Mouse (Mus musculus) forebrain, embryonic 14.5 days (tissue): ENCODE results near the gene Hoxa11. TPM values are rescaled to one million over a fixed set of nuclear protein-coding genes. Genes with fewer than 3 reads are reported as not detected.

Experiments
- ATAC-seq: fragments of 200-750 bp; cut with Nextera tagmentation; 2 replicates; pipeline ENCODE4 v1.8.0; 2017; ENCODE audit warnings: mild to moderate bottlenecking, moderate library complexity
- DNase-seq: peaks from one replicate; pipeline ENCODE4 v3.0.0-alpha.2; 2015; ENCODE audit warnings: low spot score
- H3K27ac ChIP-seq: fragments of 300-500 bp; sonication (generic); 2 replicates; pipeline ENCODE4 v1.5.1; 2014; ENCODE audit warnings: low read depth, mild to moderate bottlenecking, control low read depth, low read length, moderate library complexity
- H3K27me3 ChIP-seq: fragments of 300-500 bp; sonication (generic); replicated peaks from 2 replicates; pipeline ENCODE4 v1.6.1; 2014; ENCODE audit warnings: low read length, control low read depth, mixed read lengths; ENCODE audit not compliant: control insufficient read depth, insufficient read depth
- H3K36me3 ChIP-seq: fragments of 300-500 bp; sonication (generic); 2 replicates; pipeline ENCODE4 v1.6.1; 2014; ENCODE audit warnings: low read length, control low read depth; ENCODE audit not compliant: control insufficient read depth, insufficient read depth
- H3K4me1 ChIP-seq: fragments of 300-500 bp; sonication (generic); 2 replicates; pipeline ENCODE4 v1.6.1; 2014; ENCODE audit warnings: antibody characterized with exemption, low read length, control low read depth; ENCODE audit not compliant: control insufficient read depth, insufficient read depth
- H3K4me2 ChIP-seq: fragments of 300-500 bp; sonication (generic); 2 replicates; pipeline ENCODE4 v1.6.1; 2014; ENCODE audit warnings: mild to moderate bottlenecking, control low read depth, low read length
- H3K4me3 ChIP-seq: fragments of 300-500 bp; sonication (generic); 2 replicates; pipeline ENCODE4 v1.5.1; 2014; ENCODE audit warnings: low read depth, low read length, control low read depth
- H3K9ac ChIP-seq: fragments of 300-500 bp; sonication (generic); 2 replicates; pipeline ENCODE4 v1.6.1; 2014; ENCODE audit warnings: mild to moderate bottlenecking, low read length, control low read depth, moderate library complexity
- H3K9me3 ChIP-seq: fragments of 300-500 bp; sonication (generic); replicated peaks from 2 replicates; pipeline ENCODE4 v1.6.1; 2016; ENCODE audit warnings: low read length, control low read depth, mixed read lengths; ENCODE audit not compliant: control insufficient read depth
- WGBS: fragments of 180-500 bp; shearing (Covaris S2); extraction: QIAGEN DNeasy Blood & Tissue Kit; methylation state at CpG from one replicate; pipeline ENCODE4 v1.1.7; 2014; 5-methylcytosine and 5-hydroxymethylcytosine counted together
- polyA plus RNA-seq: library from polyadenylated mRNA; unstranded; fragments of >200 nt; fragmentation: Nextera tagmentation; extraction: Ambion mirVana; gene quantifications from 2 replicates; pipeline ENCODE4 v1.2.1, GENCODE M21; 2014

Hoxa11 gene
- polyA plus RNA-seq, 1 experiment from 2014 or later = not detected

DNA sequence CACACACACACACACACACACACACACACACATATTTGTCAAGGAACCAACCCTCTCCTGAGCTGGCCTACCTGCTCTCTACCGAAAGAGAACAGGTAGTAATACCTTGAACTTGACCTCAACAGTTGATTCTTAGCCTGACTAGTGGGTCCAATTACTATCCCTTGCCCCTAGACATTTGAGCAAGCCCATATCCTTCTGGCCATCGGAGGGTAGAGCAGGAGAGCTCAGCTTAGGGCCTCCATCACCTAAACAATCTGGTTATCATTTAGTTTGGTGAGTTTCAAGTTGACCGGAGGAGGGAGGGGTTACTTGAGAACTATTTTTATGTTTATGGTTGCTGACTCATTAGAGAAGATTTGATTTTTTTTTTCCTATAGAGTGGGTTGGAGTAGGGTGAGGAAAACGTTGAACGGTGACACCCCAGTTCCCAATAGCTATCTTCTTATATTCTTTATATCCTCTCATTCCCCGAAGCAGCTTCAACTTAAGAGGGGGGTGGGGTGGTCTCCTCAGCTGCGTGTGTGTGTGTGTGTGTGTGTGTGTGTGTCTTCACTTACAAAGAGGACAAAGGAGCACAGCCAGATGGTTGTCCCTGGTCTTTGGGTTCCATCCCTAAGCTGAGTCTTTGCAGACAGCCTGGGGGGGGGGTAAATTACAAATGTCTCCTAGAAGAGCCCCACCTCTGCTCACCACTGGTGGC, 5.7 kb upstream of the Hoxa11 start:
- DNase-seq (no peak), ATAC-seq (no peak)
- Histone ChIP-seq H3K27me3 (peaks cover 95% of the 10 kb centered on the region), H3K4me3 (no peak overlapping the region), H3K36me3 (no peaks in the 10 kb centered on the region), H3K4me1 (no peaks in the 10 kb centered on the region), H3K27ac (no peak overlapping the region), H3K9ac (no peak overlapping the region), H3K4me2 (no peak overlapping the region), H3K9me3 (no peaks in the 10 kb centered on the region)
- 10% methylated on average over 7 of the region's 7 CpGs for WGBS

- Histone ChIP-seq H3K9ac (no peak overlapping the region), H3K9me3 (no peaks in the 10 kb centered on the region), H3K27me3 (peaks cover 95% of the 10 kb centered on the region), H3K27ac (no peak overlapping the region), H3K36me3 (no peaks in the 10 kb centered on the region), H3K4me1 (no peaks in the 10 kb centered on the region), H3K4me2 (no peak overlapping the region), H3K4me3 (no peak overlapping the region)
- DNase-seq (no peak), ATAC-seq (no peak)
- WGBS = 5% methylated on average over 4 of the region's 4 CpGs
Observed at GRCm38 (mm10) chr6:52249826-52250225, 4.2 kb upstream of the Hoxa11 start.

GRCm38 (mm10) chr6:52249415-52249738, 3.8 kb upstream of the Hoxa11 start:
- DNase-seq (no peak), ATAC-seq (no peak)
- Histone ChIP-seq H3K4me3 (no peak overlapping the region), H3K27ac (no peak overlapping the region), H3K4me1 (no peaks in the 10 kb centered on the region), H3K9me3 (no peaks in the 10 kb centered on the region), H3K36me3 (no peaks in the 10 kb centered on the region), H3K27me3 (peaks cover 98% of the 10 kb centered on the region), H3K9ac (no peak overlapping the region), H3K4me2 (no peak overlapping the region)
- 1% methylated on average over 16 of the region's 16 CpGs for WGBS

DNA sequence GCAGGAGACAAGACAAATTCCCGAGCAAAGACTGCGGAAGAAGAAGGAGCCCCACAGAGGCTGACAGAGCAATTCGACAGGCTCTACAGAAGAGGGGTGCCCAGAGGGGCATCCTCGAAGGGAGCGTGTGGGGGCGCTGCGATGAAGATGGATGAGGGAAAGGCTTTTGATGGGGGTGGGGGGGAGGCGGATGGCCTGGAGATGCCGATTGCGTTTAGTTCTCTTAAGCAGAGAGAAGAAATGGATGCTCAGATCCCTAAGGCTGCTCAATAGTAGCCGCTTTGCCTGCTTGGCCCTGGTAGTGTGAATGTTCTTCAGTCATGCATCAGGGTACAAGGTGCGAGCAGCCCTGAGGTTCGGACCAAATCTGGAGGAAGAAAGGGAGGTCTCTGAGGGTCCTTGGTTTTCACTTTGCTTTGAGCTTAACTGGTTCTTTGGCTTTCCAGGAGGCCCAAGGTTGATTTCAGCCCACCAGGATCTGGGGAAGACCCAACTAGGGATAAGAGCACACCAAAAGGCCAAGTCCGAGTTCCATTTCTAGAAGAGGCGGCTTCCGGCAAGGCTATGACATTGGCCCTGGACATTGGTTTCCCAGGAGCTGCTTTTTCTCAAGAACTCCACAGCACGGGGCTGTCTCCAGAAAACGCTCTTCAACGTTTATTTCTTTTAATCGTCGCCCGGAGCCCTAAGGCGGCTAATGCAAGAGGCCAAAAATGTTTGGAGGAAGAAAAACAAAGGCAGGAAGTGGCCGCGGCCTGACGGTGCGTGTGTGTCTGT, 3.2 kb upstream of the Hoxa11 start:
- H3K4me2 ChIP-seq = no peak overlapping the region
- H3K9ac ChIP-seq = no peak overlapping the region
- no peak overlapping the region for H3K4me3 ChIP-seq
- under 1% methylated on average over 27 of the region's 27 CpGs for WGBS
- ATAC-seq (no peak), DNase-seq (no peak)
- H3K27ac ChIP-seq = no peak overlapping the region
- no peaks in the 10 kb centered on the region for H3K36me3 ChIP-seq
- H3K4me1 ChIP-seq = no peaks in the 10 kb centered on the region
- H3K9me3 ChIP-seq = no peaks in the 10 kb centered on the region
- peaks cover 98% of the 10 kb centered on the region for H3K27me3 ChIP-seq

GRCm38 (mm10) chr6:52247766-52248637, 2.4 kb upstream of the Hoxa11 start:
- Histone ChIP-seq H3K9me3 (no peaks in the 10 kb centered on the region), H3K27me3 (peaks cover 98% of the 10 kb centered on the region), H3K36me3 (no peaks in the 10 kb centered on the region), H3K4me3 (no peak overlapping the region), H3K27ac (no peak overlapping the region), H3K4me2 (no peak overlapping the region), H3K9ac (no peak overlapping the region), H3K4me1 (no peaks in the 10 kb centered on the region)
- no peak for DNase-seq
- no peak for ATAC-seq
- WGBS = 1% methylated on average over 23 of the region's 23 CpGs

GRCm38 (mm10) chr6:52246916-52247315, 1.3 kb upstream of the Hoxa11 start:
- WGBS = 4% methylated on average over 3 of the region's 3 CpGs
- H3K36me3 ChIP-seq = no peaks in the 10 kb centered on the region
- no peak overlapping the region for H3K4me2 ChIP-seq
- DNase-seq = no peak
- H3K4me3 ChIP-seq = no peak overlapping the region
- ATAC-seq = no peak
- H3K9me3 ChIP-seq = no peaks in the 10 kb centered on the region
- H3K9ac ChIP-seq = no peak overlapping the region
- no peak overlapping the region for H3K27ac ChIP-seq
- no peaks in the 10 kb centered on the region for H3K4me1 ChIP-seq
- peaks cover 98% of the 10 kb centered on the region for H3K27me3 ChIP-seq

GRCm38 (mm10) chr6:52246403-52246803, 793 bp upstream of the Hoxa11 start:
- DNase-seq (no peak), ATAC-seq (no peak)
- 0% methylated on average over 26 of the region's 26 CpGs for WGBS

DNA sequence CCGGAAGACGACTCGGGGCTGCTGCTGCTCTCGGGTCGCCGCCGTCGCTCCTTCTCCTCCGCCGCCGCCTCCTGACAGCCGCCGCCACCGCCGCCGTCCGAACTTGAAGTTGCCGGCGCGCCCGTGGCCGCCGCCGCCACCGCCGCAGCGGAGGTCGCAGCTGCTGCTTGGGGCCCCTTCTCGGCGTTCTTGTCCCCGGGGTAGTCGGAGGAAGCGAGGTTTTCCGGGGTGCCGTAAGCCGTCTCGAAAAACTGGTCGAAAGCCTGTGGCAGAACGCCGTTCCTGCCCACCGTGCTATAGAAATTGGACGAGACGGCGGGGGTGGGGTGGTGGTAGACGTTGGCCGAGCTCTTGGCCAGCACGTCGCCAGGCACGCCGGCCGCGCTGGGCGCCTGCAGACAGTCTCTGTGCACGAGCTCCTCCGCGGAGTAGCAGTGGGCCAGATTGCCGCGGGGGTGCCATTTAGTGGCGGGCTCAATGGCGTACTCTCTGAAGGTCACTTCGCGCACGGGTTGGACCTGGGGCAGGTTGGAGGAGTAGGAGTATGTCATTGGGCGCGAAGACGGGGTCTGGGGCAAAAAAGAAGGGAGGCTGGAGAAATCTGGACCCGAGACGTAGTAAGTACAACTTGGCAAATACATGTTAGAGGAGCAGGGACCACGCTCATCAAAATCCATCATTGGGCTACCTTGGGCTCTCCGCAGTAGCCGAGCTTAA, 412 bp downstream of the Hoxa11 start:
- ATAC-seq = no peak
- no peaks in the 10 kb centered on the region for H3K4me1 ChIP-seq
- H3K9ac ChIP-seq = no peak overlapping the region
- no peak overlapping the region for H3K27ac ChIP-seq
- no peak overlapping the region for H3K4me3 ChIP-seq
- under 1% methylated on average over 71 of the region's 71 CpGs for WGBS
- H3K4me2 ChIP-seq = no peak overlapping the region
- no peaks in the 10 kb centered on the region for H3K9me3 ChIP-seq
- no peaks in the 10 kb centered on the region for H3K36me3 ChIP-seq
- H3K27me3 ChIP-seq = peaks cover 98% of the 10 kb centered on the region
- DNase-seq = no peak

More at GRCm38 (mm10) chr6:52246403-52246803, 793 bp upstream of the Hoxa11 start:
- H3K27me3 ChIP-seq = peaks cover 98% of the 10 kb centered on the region
- no peak overlapping the region for H3K4me3 ChIP-seq
- H3K4me1 ChIP-seq = no peaks in the 10 kb centered on the region
- no peak overlapping the region for H3K4me2 ChIP-seq
- H3K27ac ChIP-seq = no peak overlapping the region
- H3K9me3 ChIP-seq = no peaks in the 10 kb centered on the region
- no peaks in the 10 kb centered on the region for H3K36me3 ChIP-seq
- H3K9ac ChIP-seq = no peak overlapping the region
